Mouse (Mus musculus) liver, embryonic 15.5 days (tissue): ENCODE measurements around the gene Amotl2. TPM values are rescaled to one million over a fixed set of nuclear protein-coding genes. Genes with fewer than 3 reads are reported as not detected.
A peak's percentile ranks its signal among the peaks of the same experiment; 100 is the strongest.

ENCODE experiments used
- ATAC-seq: fragments of 200-750 bp; cut with Nextera tagmentation; 2 replicates; pipeline ENCODE4 v1.8.0; 2017; ENCODE audit warnings: moderate number of reproducible peaks, mild to moderate bottlenecking, moderate library complexity; ENCODE audit not compliant: insufficient read depth
- H3K27ac ChIP-seq: fragments of 300-500 bp; sonication (generic); replicated peaks from 2 replicates; pipeline ENCODE4 v1.5.1; 2015; ENCODE audit warnings: mild to moderate bottlenecking, inconsistent platforms
- H3K27me3 ChIP-seq: fragments of 300-500 bp; sonication (generic); 2 replicates; pipeline ENCODE4 v1.6.1; 2015; ENCODE audit warnings: mild to moderate bottlenecking, inconsistent platforms
- H3K36me3 ChIP-seq: fragments of 300-500 bp; sonication (generic); replicated peaks from 2 replicates; pipeline ENCODE4 v1.6.1; 2015; ENCODE audit warnings: moderate library complexity, mild to moderate bottlenecking, inconsistent platforms
- H3K4me1 ChIP-seq: fragments of 300-500 bp; sonication (generic); replicated peaks from 2 replicates; pipeline ENCODE4 v1.6.1; 2015; ENCODE audit warnings: inconsistent platforms
- H3K4me2 ChIP-seq: fragments of 300-500 bp; sonication (generic); 2 replicates; pipeline ENCODE4 v1.6.1; 2015; ENCODE audit warnings: moderate library complexity, mild to moderate bottlenecking, inconsistent platforms
- H3K4me3 ChIP-seq: fragments of 300-500 bp; sonication (generic); replicated peaks from 2 replicates; pipeline ENCODE4 v1.5.1; 2015; ENCODE audit warnings: mild to moderate bottlenecking, inconsistent platforms
- H3K9ac ChIP-seq: fragments of 300-500 bp; sonication (generic); 2 replicates; pipeline ENCODE4 v1.6.1; 2015; ENCODE audit warnings: moderate library complexity, mild to moderate bottlenecking, inconsistent platforms
- H3K9me3 ChIP-seq: fragments of 300-500 bp; sonication (generic); replicated peaks from 2 replicates; pipeline ENCODE4 v1.6.1; 2016; ENCODE audit warnings: inconsistent platforms
- WGBS: fragments of 180-500 bp; shearing (Covaris S2); methylation state at CpG from one replicate; pipeline ENCODE4 v1.1.7; 2015; ENCODE audit warnings: mixed read lengths; ENCODE audit not compliant: insufficient replicate concordance; 5-methylcytosine and 5-hydroxymethylcytosine counted together
- polyA plus RNA-seq: library from polyadenylated mRNA; unstranded; fragments of >200 nt; fragmentation: Nextera tagmentation; extraction: Ambion mirVana; gene quantifications from 2 replicates; pipeline ENCODE4 v1.2.1, GENCODE M21; 2015

The Amotl2 gene
- polyA plus RNA-seq, 1 experiment from 2014 or later: 5.4 TPM

DNA sequence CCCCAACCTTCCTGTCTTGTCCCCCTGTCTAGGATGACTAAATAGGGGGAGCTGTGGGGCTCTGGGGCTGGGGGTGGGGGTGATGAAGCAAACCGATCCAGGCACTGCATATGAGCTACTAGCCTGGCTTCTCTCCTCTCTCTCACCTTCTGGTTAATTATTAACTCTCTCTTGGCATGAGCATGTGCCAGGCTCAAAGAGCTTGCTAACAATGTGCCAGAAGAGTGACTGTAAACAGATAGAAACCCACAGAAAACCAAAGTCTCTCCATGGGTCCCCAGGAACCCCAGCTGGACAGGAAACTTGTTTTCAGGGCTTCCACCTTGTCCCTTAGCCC lies 18.2 kb downstream of the Amotl2 start:
- H3K4me3 ChIP-seq: no peak overlapping the region
- H3K27ac ChIP-seq: peak overlapping the region; percentile 51
- no peaks in the 10 kb centered on the region for H3K27me3 ChIP-seq
- H3K36me3 ChIP-seq: peaks cover 22% of the 10 kb centered on the region
- no peak overlapping the region for H3K4me2 ChIP-seq
- peak; percentile 16; the same call in 1 of the 2 replicates for ATAC-seq
- H3K9ac ChIP-seq: no peak overlapping the region
- peaks cover 30% of the 10 kb centered on the region for H3K4me1 ChIP-seq
- no peaks in the 10 kb centered on the region for H3K9me3 ChIP-seq
- 27% methylated on average over 1 of the region's 1 CpGs for WGBS

DNA sequence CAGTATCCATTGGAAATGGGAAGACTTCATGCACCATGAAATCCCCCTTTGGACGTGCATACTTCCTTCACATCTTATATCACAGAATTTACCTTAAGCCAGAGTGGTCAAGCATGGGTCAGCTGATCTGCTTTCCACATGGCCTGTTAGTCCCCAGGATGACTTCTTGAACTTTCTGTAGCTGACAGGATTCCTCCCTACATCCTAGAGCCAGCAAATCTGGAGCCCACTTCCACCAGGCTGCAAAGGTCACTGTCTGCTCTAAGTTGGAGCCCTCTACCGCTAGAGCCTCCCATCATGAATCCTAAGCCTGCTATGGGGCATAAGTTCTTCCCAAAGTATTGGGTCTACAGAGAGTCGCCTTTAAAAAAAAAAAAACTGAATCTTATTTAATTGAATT lies 18.8 kb downstream of the Amotl2 start:
- ATAC-seq: no peak
- WGBS: 41% methylated on average over 3 of the region's 3 CpGs
- H3K27ac ChIP-seq: peak overlapping the region; percentile 51; the same call in 1 of the 2 replicates

DNA sequence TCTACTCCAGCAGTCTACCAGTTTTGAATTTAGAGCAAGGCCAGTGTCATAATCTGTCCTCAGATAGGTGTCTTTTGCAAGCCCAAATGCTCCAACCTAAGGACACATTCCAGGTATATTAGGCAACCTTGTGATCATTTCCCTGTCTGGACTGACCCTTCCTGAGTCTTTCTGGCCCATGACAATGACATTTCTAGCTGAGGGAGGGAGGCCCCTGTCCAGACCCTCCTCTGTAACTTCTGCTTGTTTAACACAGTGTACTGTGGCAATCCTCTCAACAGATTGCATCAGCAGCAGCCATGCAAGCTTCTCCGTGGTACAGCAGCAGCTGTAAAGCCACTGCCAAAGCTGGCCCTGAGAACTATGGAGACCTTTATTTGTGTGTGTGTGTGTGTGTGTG lies 19.5 kb downstream of the Amotl2 start:
- Histone ChIP-seq H3K4me2 (no peak overlapping the region), H3K36me3 (peaks cover 12% of the 10 kb centered on the region), H3K9me3 (no peaks in the 10 kb centered on the region), H3K27ac (peak overlapping the region; percentile 29), H3K27me3 (no peaks in the 10 kb centered on the region), H3K9ac (no peak overlapping the region), H3K4me3 (no peak overlapping the region), H3K4me1 (peaks cover 30% of the 10 kb centered on the region)
- peak; percentile 67 for ATAC-seq
- WGBS: 26% methylated on average over 1 of the region's 1 CpGs

More for the DNA sequence above, 18.8 kb downstream of the Amotl2 start:
- no peaks in the 10 kb centered on the region for H3K9me3 ChIP-seq
- H3K9ac ChIP-seq: no peak overlapping the region
- H3K4me3 ChIP-seq: no peak overlapping the region
- peaks cover 30% of the 10 kb centered on the region for H3K4me1 ChIP-seq
- H3K27me3 ChIP-seq: no peaks in the 10 kb centered on the region
- no peak overlapping the region for H3K4me2 ChIP-seq
- peaks cover 17% of the 10 kb centered on the region for H3K36me3 ChIP-seq

DNA sequence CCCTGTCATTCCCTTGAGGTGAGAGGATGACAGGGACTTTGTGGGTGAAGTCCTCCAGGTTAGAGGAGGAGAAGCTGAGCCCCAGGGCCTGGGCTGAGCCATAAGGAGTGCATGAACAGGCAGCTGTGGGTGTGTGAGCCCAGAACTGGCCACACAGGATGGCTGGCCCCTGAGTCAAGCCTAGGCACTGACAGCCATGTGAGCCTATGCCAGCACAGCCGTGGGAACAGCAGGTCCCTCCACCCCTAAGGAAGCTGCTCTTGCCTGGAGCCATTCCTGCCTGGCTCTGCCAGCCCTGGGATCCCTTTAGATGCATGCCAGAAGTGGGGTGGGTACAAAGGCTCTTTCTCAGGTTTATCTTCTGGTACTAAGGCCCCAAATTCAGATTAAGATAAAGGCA lies 20.9 kb downstream of the Amotl2 start:
- no peak overlapping the region for H3K4me3 ChIP-seq
- WGBS: 30% methylated on average over 1 of the region's 1 CpGs
- ATAC-seq: no peak
- H3K27me3 ChIP-seq: no peaks in the 10 kb centered on the region
- H3K9ac ChIP-seq: no peak overlapping the region
- no peak overlapping the region for H3K4me2 ChIP-seq
- no peaks in the 10 kb centered on the region for H3K9me3 ChIP-seq
- no peak overlapping the region for H3K27ac ChIP-seq
- H3K4me1 ChIP-seq: peaks cover 21% of the 10 kb centered on the region
- peaks cover under 1% of the 10 kb centered on the region; the same call in 1 of the 2 replicates for H3K36me3 ChIP-seq

DNA sequence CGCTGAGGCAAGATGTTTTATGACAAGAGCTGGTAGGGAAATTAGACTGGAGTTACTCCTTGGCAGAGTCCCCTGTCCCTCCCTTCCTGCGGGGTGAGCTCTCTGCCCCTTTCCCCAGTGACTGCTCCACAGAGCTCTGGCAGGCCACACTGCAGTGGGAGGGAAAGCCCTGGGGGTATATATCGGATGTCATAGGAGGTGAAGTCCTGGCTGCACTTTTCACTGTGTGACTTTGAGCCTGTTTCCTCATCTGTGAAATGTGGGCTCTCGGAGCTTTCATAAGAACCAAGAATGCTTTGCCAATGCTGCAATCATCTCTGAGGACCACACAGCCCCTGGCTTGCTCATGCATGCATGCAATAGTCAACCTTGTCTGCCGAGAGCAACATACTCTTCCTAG lies 30.3 kb downstream of the Amotl2 start:
- Histone ChIP-seq H3K4me3 (no peak overlapping the region), H3K27me3 (no peaks in the 10 kb centered on the region), H3K4me2 (no peak overlapping the region), H3K4me1 (no peaks in the 10 kb centered on the region; the same call in 1 of the 2 replicates), H3K36me3 (no peaks in the 10 kb centered on the region), H3K9me3 (no peaks in the 10 kb centered on the region), H3K27ac (no peak overlapping the region), H3K9ac (no peak overlapping the region)
- ATAC-seq: no peak
- WGBS: 58% methylated on average over 5 of the region's 5 CpGs

DNA sequence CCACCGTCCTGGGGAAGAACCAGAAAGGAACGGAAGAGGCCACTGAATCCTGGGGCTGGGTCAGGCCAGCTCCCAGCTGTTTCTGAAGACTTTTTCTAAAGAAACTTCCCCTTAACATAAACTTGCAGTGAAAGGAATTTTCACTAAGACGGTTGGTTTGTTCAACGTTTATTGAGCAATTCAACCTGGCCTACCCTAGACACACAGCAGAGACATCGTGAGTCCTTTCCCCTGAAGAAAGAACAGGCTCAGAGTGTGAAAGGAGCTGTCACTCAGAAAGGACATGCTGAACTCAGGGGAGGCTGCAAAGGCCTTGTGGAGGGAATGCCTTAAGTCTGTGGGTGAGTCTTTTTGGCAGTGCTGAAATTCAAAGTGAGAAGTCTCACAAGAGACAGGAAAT lies 31.4 kb downstream of the Amotl2 start:
- no peaks in the 10 kb centered on the region for H3K27me3 ChIP-seq
- WGBS: 28% methylated on average over 5 of the region's 5 CpGs
- no peaks in the 10 kb centered on the region for H3K9me3 ChIP-seq
- H3K4me2 ChIP-seq: no peak overlapping the region
- ATAC-seq: peak; percentile 34; the same call in 1 of the 2 replicates
- H3K36me3 ChIP-seq: no peaks in the 10 kb centered on the region
- H3K9ac ChIP-seq: no peak overlapping the region
- H3K4me1 ChIP-seq: no peaks in the 10 kb centered on the region; the same call in 1 of the 2 replicates
- H3K27ac ChIP-seq: 0 out of 2 replicates have a peak overlapping the region, but pooled peaks have one; percentile 2
- no peak overlapping the region for H3K4me3 ChIP-seq

DNA sequence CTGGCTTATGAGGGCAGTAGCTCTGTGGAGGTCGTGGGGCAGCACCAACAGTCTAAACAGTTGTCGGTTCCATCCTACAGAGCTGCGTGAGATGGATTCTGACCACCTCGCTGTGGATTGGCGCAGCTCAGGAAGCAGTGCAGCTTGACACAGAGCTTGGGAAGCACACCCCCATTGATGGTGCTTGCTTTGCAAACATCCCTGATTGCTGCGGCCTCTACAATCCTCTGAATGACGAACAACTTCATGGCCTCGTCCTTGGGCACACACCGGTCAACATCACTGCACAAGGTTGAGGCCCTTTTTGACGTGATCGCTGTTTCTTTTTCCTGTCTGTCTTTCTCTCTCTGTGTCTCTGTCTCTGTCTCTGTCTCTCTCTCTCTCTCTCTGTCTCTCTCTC lies 32.7 kb downstream of the Amotl2 start:
- ATAC-seq: no peak
- H3K4me2 ChIP-seq: no peak overlapping the region
- 55% methylated on average over 11 of the region's 11 CpGs for WGBS
- no peaks in the 10 kb centered on the region; the same call in 1 of the 2 replicates for H3K4me1 ChIP-seq
- H3K27ac ChIP-seq: no peak overlapping the region
- H3K4me3 ChIP-seq: no peak overlapping the region
- no peaks in the 10 kb centered on the region for H3K9me3 ChIP-seq
- no peak overlapping the region for H3K9ac ChIP-seq
- H3K36me3 ChIP-seq: no peaks in the 10 kb centered on the region
- H3K27me3 ChIP-seq: no peaks in the 10 kb centered on the region

DNA sequence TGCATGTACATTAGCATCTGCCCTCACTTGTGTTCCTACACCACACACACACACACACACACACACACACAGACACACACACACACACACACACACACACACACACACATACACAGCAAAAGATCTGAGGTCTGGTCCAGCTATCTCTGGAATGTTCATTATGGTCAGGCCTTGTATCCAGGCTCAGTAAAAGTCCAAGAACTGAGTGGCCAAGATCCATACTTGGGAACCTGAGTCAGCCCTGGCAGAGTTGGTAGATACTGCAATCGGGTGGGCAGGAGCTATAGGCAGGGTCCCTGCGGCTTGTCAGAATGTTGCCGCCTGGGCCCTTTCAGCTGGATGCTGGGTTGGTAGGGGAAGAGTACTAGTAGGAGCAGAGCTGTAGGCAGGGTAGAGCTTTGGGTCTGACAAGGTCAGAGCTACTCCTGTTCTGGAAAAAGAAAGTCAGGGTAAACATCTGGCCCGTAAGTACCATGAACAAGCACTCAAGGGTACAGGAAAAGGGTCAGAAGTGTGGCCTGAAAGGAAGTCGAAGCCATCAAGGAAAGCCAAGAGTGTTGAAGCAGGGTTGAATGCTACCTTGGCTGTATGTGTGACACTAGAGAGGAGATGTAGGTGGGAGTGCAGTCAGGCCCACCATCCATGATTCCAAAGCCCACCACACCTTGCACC lies 35.3 kb downstream of the Amotl2 start:
- Histone ChIP-seq H3K9ac (no peak overlapping the region), H3K4me1 (no peaks in the 10 kb centered on the region; the same call in 1 of the 2 replicates), H3K27me3 (no peaks in the 10 kb centered on the region), H3K4me3 (no peak overlapping the region), H3K4me2 (no peak overlapping the region), H3K9me3 (no peaks in the 10 kb centered on the region), H3K27ac (no peak overlapping the region), H3K36me3 (no peaks in the 10 kb centered on the region)
- no peak for ATAC-seq
- WGBS: 67% methylated on average over 5 of the region's 5 CpGs

DNA sequence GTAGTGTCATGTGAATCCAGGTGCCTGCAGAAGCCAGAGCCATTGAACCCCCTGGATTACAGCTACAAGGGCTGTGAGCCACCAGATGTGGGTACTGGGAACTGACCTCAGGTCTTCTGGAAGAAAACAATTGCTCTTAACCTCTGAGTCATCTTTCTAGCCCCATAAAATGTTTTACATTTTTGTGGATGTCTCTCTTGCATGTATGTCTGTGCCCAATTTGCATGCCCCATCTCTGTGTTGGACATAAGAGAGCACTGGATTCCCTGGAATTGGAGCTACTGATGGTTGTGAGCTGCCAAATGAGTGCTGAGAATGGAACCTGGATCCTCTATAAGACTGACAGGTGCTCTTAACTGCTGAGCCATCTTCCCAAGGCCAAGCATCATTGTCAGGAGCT lies 36.8 kb downstream of the Amotl2 start:
- Histone ChIP-seq H3K4me2 (no peak overlapping the region), H3K4me3 (no peak overlapping the region), H3K9me3 (no peaks in the 10 kb centered on the region), H3K4me1 (no peaks in the 10 kb centered on the region; the same call in 1 of the 2 replicates), H3K27me3 (no peaks in the 10 kb centered on the region), H3K36me3 (no peaks in the 10 kb centered on the region), H3K9ac (no peak overlapping the region), H3K27ac (no peak overlapping the region)
- ATAC-seq: no peak

DNA sequence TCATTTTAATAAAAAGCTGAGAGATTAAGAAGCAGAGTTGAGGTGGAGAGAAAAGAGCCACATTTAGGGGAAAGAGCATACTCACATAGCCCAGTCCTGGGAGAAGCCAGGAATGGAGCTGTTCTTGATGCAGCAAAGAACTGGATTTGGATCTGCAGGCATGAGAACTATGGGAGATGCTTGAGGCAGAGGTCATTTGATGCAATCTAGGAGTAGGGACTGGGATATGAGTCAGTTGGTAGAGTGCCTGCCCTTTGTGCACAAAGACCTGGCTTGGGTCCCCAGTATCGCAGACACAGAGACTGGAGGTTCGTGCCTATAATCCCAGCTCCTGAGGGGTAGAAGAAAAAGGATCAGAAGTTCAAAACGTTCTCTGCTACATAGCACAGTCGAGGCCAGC lies 38.7 kb downstream of the Amotl2 start:
- H3K9me3 ChIP-seq: no peaks in the 10 kb centered on the region
- no peaks in the 10 kb centered on the region for H3K27me3 ChIP-seq
- 47% methylated on average over 4 of the region's 4 CpGs for WGBS
- ATAC-seq: no peak
- H3K4me3 ChIP-seq: no peak overlapping the region
- no peak overlapping the region for H3K27ac ChIP-seq
- no peak overlapping the region for H3K9ac ChIP-seq
- H3K4me1 ChIP-seq: no peaks in the 10 kb centered on the region
- no peaks in the 10 kb centered on the region for H3K36me3 ChIP-seq
- H3K4me2 ChIP-seq: no peak overlapping the region

DNA sequence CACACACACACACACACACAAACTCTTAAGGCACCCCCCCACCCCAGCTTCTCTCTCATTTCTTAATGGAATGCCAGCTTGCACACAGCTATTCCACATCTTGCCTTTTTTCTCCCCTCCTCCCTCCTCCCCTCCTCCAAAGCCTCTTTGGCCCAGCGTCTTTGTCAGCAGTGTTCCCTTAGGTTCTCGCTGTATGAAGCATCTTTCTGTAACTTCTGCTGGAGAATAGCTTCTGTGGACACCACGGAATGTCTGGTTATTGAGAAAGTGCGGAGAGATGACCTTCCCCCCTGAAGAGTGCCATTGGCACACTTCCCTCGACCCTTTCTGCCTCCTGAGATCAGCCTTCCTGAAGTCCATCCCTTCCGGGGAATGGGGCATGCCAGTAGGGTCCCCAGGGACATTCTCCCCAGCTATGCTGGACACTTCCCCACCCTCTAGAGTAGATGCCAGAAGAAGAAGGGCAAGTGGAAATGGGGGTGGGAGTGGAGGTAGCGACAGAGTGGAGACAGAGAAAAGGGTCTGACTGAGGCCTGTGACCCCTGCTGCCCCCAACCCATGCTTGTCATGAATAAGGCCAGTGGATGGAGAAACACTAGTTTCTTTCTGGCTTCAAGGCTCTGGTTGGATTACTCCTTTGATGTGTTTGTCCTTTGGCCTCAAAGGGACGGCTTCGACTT lies 39.3 kb downstream of the Amotl2 start:
- Histone ChIP-seq H3K27ac (no peak overlapping the region), H3K4me3 (no peak overlapping the region), H3K36me3 (no peaks in the 10 kb centered on the region), H3K4me2 (no peak overlapping the region), H3K9ac (no peak overlapping the region), H3K9me3 (no peaks in the 10 kb centered on the region), H3K4me1 (no peaks in the 10 kb centered on the region), H3K27me3 (no peaks in the 10 kb centered on the region)
- WGBS: 54% methylated on average over 9 of the region's 9 CpGs
- ATAC-seq: no peak
